Mouse (Mus musculus) testis, postnatal 10 days (tissue): ENCODE measurements around the gene Sh3bp1.
A peak's percentile ranks its signal among the peaks of the same experiment; 100 is the strongest.
"Not testable (repeated sequence)": the region's sequence is repeated elsewhere in the genome, so short reads cannot be mapped to it uniquely, and the experiment has no call there.

Experiments
- DNase-seq: peaks from one replicate; pipeline ENCODE4 v3.0.0; 2021; ENCODE audit warnings: low spot score

Gene Sh3bp1

GRCm38 (mm10) chr15:78877810-78878390 is 21.7 kb upstream of the Sh3bp1 start:
- DNase-seq, result no peak

GRCm38 (mm10) chr15:78878792-78879516 is 20.6 kb upstream of the Sh3bp1 start:
- not testable (repeated sequence) for DNase-seq

GRCm38 (mm10) chr15:78880432-78880831 is 19.1 kb upstream of the Sh3bp1 start:
- peak; percentile 63 for DNase-seq

GRCm38 (mm10) chr15:78881828-78882227 is 17.7 kb upstream of the Sh3bp1 start:
- no peak for DNase-seq

DNA sequence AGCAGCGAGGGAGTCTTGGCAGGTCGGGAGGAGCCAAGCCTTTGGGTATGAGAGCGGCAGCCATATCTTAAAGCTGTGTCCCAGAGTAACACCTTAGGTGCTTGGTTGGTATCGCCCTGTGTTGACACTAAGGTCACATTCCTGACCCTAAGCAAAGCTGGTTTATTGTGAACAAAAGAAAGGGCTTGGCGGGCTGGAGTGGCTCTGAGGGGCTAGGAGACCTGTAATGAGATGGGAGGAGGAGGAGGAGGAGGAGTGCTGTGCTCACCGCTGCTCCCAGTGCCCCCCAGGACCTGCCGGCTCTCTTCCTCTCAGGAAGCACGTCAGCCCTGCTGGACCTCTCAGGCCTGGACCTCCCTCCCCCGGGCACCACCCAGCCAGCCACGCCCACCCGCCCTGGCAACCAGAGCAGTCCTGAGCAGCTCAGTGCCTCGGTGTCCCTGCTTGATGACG is 10.1 kb upstream of the Sh3bp1 start:
- DNase-seq, result no peak

DNA sequence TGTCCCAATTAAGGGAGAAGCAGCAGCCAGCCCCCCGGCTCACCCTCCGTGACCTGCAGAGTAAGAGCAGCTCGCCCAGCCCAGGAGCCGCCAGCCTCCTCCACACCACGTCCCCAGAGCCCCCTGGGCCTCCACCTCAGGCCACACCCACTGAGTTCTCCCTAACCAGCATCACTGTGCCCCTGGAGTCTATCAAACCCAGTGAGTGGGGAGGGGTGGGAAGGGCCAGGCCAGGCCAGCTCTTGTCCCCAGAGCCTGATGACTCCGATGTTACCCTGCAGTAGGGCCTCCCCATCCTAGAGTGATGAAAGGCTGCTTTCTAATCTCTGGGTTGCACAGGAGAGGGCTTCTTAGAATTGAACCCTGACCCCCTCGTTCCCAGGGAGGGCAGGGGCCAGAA is 7.1 kb upstream of the Sh3bp1 start:
- no peak for DNase-seq

GRCm38 (mm10) chr15:78894726-78895125 is 4.8 kb upstream of the Sh3bp1 start:
- no peak for DNase-seq

- no peak for DNase-seq
Observed at GRCm38 (mm10) chr15:78895741-78896140, 3.8 kb upstream of the Sh3bp1 start.

DNA sequence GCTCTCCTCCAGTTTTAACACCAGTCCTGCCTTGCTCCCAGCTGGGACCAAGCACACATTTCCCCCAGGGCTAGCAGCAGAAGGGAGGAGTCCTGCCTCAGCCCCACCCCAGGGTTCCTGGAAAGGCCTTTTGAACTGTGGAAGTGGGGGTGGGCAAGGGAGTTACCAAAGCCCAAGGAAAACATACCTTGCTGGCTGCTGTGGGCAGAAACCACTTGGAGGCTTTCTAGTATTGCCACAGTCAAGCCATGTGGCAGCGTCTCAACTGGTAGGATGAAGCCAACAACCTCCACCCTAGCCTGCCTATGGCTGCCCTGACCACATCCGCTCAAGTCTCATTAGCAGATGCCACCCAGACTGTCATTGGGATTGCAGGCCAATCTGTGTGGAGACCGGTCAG is 3.4 kb upstream of the Sh3bp1 start:
- no peak for DNase-seq

GRCm38 (mm10) chr15:78897488-78897887 is 2.1 kb upstream of the Sh3bp1 start:
- DNase-seq, result peak; percentile 72

DNA sequence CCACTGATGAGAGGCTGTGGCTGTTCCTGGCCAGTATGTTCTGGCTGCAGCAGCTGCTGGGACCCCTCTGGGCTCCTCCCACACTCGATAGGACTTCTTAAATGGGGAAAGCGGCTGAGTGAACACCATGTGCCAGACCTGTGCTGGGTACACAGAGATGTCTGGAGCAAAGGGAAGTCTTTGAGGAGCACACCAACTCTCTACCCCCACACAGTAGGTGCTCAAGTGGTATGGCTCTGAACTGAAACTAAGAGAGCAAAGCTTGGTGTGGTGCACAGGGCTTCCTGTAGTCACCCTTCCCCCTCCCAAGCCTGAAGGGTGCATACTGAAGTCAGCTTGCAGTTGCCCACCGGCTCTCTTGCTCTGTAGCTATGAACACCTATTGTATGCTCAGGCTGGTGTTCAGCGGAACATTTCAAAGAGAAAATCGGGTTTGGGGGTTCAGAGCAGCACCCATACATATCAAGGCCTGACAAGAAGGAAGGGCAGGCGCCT is 1.0 kb upstream of the Sh3bp1 start:
- no peak for DNase-seq

DNA sequence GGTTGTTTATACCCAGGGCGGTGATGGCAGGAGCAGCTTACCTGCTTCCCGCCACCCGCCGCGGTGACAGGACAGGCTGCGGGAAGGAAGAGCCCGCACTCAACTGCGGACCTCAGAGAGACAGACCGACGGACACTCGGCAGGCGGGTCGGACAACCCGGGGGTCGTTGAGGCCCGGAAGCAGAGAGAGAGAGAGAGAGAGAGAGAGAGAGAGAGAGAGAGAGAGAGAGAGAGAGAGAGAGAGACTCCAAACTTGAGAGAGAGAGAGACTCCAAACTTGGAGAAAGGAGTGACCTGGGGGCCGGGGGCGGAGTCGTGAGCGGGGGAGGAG is 194 bp upstream of the Sh3bp1 start, which contains the start of gene Gm49510:
TSS of gene Gm49510 (plus strand) at position 259 of the 331 bp plus-strand sequence.
- no peak for DNase-seq

DNA sequence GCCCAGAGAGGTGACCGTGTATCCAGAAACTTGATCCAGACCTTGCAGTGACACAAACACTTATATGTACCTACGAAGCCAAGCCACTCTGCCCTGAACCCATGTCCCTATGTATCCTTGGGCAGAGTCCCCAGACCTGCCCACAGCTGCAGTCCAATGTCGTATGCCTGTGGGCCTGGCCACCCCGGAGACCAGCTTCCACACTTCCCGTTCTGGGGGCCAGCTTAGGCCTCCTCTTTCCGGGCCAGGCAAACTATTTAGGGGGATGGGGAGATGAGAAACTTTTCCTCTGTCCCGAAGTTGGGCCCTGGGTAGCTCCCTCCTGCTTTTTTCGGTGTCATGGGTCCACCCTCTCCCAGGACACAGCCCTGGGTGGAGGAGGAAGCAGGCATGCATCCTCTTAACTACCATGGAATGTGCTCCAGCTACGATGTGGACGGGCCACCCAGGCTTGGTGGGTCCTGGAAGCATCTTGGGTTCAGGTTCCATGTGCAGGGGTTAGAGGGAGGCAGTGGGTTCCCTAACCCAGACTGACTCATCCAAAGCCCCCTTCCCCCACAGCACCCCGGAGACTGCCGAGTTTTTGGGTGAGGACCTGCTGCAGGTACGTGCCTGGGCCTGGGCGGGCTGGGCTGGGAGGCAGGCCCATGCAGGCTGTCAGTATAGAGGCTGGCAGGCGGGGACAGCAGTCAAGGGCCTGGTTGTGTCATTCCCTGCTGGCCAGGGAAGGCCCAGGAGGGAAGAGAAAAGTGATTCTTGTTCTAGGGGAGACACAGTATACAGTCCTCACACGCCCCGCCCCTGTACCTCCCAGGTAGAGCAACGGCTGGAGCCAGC is 1.2 kb downstream of the Sh3bp1 start:
- no peak for DNase-seq

- no peak for DNase-seq
Observed at GRCm38 (mm10) chr15:78901422-78901789, 1.8 kb downstream of the Sh3bp1 start.

- peak; percentile 93 for DNase-seq
Observed at GRCm38 (mm10) chr15:78903243-78903642, 3.7 kb downstream of the Sh3bp1 start.

GRCm38 (mm10) chr15:78908399-78908798 is 8.8 kb downstream of the Sh3bp1 start:
- DNase-seq, result no peak

DNA sequence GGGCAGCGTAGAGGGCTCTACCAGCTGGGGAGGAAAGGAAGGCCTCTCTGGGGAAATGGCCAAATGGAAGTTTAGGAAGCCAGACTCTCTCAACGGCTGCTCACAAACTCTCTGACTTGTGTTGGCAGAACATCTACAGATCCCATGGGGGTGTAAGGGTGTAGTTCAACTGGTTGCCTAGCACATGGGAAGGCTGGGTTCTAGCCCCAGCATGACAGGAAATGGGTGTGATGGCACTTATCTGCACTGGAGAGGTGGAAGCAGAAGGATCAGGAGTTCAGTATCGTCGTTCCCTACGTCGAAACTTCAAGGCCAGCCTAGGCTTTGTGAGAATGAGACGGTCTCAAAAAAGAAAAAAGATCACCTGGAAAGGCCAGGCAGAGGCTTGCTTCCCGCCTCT is 9.4 kb downstream of the Sh3bp1 start:
- no peak for DNase-seq

GRCm38 (mm10) chr15:78912040-78912439 is 12.5 kb downstream of the Sh3bp1 start:
- no peak for DNase-seq

- DNase-seq, result peak; percentile 96
Observed at GRCm38 (mm10) chr15:78913632-78914090, 14.1 kb downstream of the Sh3bp1 start, which contains the start of gene Pdxp. Gene Pdxp, plus strand, starts transcription at chr15:78913919.

DNA sequence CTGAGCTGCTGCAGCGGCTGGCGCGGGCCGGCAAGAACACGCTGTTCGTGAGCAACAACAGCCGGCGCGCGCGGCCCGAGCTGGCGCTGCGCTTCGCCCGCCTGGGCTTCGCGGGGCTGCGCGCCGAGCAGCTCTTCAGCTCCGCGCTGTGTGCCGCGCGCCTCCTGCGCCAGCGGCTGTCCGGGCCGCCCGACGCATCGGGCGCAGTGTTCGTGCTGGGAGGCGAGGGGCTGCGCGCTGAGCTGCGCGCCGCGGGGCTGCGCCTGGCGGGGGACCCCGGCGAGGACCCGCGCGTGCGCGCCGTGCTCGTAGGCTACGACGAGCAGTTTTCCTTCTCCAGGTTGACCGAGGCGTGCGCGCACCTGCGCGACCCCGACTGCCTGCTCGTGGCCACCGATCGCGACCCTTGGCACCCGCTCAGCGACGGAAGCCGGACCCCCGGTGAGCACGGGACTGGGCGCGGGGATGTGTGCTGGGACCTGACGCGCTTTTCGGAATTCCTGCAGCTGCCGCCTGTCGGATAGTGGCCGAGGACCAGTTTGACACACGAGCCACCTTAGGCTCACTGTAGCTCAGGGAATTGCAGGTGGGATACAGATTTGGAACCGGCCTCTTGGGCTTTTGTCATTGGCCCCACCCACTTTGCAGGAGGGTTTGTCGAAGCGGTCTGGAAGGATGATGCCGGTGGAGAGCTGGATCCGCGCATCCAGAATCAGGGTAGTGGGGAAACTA is 14.7 kb downstream of the Sh3bp1 start:
- peak; percentile 73 for DNase-seq

GRCm38 (mm10) chr15:78914823-78915659 is 15.5 kb downstream of the Sh3bp1 start:
- DNase-seq, result no peak
